Mouse (Mus musculus) embryonic facial prominence, embryonic 15.5 days (tissue): Measurements from ENCODE around the gene Agbl1. TPM values are rescaled to one million over a fixed set of nuclear protein-coding genes. Genes with fewer than 3 reads are reported as not detected.

ENCODE experiments used
- ATAC-seq: fragments of 200-750 bp; cut with Nextera tagmentation; 2 replicates; pipeline ENCODE4 v1.8.0; 2017; ENCODE audit warnings: low read depth, moderate TSS enrichment; ENCODE audit not compliant: insufficient number of reproducible peaks, low FRiP score, low TSS enrichment
- H3K27ac ChIP-seq: fragments of 300-500 bp; sonication (generic); replicated peaks from 2 replicates; pipeline ENCODE4 v1.5.1; 2015; ENCODE audit warnings: mild to moderate bottlenecking, inconsistent platforms
- H3K27me3 ChIP-seq: fragments of 300-500 bp; sonication (generic); 2 replicates; pipeline ENCODE4 v1.6.1; 2015; ENCODE audit warnings: inconsistent platforms
- H3K36me3 ChIP-seq: fragments of 300-500 bp; sonication (generic); 2 replicates; pipeline ENCODE4 v1.6.1; 2015; ENCODE audit warnings: mild to moderate bottlenecking, inconsistent platforms
- H3K4me1 ChIP-seq: fragments of 300-500 bp; sonication (generic); 2 replicates; pipeline ENCODE4 v1.6.1; 2015; ENCODE audit warnings: inconsistent platforms
- H3K4me2 ChIP-seq: fragments of 300-500 bp; sonication (generic); replicated peaks from 2 replicates; pipeline ENCODE4 v1.6.1; 2015; ENCODE audit warnings: mild to moderate bottlenecking, inconsistent platforms
- H3K4me3 ChIP-seq: fragments of 300-500 bp; sonication (generic); replicated peaks from 2 replicates; pipeline ENCODE4 v1.5.1; 2015; ENCODE audit warnings: mild to moderate bottlenecking, inconsistent platforms
- H3K9ac ChIP-seq: fragments of 300-500 bp; sonication (generic); 2 replicates; pipeline ENCODE4 v1.6.1; 2015; ENCODE audit warnings: inconsistent platforms
- H3K9me3 ChIP-seq: fragments of 300-500 bp; sonication (generic); replicated peaks from 2 replicates; pipeline ENCODE4 v1.6.1; 2016; ENCODE audit warnings: inconsistent platforms
- WGBS: fragments of 180-500 bp; shearing (Covaris S2); methylation state at CpG from one replicate; pipeline ENCODE4 v1.1.7; 2015; 5-methylcytosine and 5-hydroxymethylcytosine counted together
- polyA plus RNA-seq: library from polyadenylated mRNA; unstranded; fragments of >200 nt; fragmentation: Nextera tagmentation; extraction: Ambion mirVana; gene quantifications from 2 replicates; pipeline ENCODE4 v1.2.1, GENCODE M21; 2015

Gene Agbl1
- polyA plus RNA-seq, 1 experiment from 2014 or later = 0.20 TPM

DNA sequence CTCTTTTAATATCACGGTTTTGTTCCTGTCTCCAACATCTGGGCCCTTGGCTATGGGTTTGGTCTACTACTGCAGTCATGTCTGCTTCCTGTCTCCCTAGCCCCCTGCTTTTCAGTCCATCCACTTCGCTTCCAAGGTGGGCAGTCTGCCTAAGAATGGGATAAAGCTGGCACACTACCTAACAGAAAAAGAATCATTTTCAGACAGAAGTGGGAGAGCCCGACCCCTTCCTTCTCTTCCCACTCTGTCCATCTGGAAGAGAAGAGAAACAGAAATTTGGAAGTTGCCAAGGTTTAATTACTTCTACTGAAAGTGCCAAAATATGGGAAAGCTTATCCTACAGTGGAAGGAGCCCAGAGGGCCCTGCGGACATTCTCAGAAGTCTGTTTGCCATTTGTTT lies 561.6 kb downstream of the Agbl1 start:
- H3K4me2 ChIP-seq = no peak overlapping the region
- 61% methylated on average over 4 of the region's 4 CpGs for WGBS
- ATAC-seq = peak; percentile 69

DNA sequence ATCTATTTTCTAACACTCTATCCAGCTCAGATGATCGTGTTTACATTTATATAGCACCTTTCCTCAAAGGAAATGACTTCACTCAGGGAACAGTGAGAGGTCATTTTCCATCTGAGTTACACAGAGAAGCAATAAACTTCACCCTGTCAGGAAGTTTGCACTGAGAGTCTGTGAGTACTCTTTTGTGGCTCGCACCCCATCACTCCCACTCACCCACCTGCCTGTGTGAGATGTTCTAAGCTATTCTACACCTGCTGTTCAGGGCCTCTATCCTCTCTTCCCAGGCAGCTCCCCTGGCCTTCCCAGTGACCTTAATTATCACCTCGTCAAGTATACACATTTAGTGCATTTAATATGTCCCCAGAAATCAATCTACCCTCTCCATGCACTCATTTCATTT lies 580.3 kb downstream of the Agbl1 start:
- Histone ChIP-seq H3K4me3 (no peak overlapping the region), H3K9ac (no peak overlapping the region), H3K4me2 (no peak overlapping the region), H3K36me3 (no peaks in the 10 kb centered on the region), H3K4me1 (no peaks in the 10 kb centered on the region), H3K9me3 (no peaks in the 10 kb centered on the region), H3K27ac (no peak overlapping the region), H3K27me3 (no peaks in the 10 kb centered on the region)
- no peak for ATAC-seq
- 56% methylated on average over 3 of the region's 3 CpGs for WGBS

More for the DNA sequence above, 561.6 kb downstream of the Agbl1 start:
- no peaks in the 10 kb centered on the region for H3K27me3 ChIP-seq
- H3K27ac ChIP-seq = peak overlapping the region; percentile 63; the same call in 1 of the 2 replicates
- no peak overlapping the region for H3K9ac ChIP-seq
- H3K36me3 ChIP-seq = no peaks in the 10 kb centered on the region
- no peaks in the 10 kb centered on the region for H3K9me3 ChIP-seq
- no peaks in the 10 kb centered on the region for H3K4me1 ChIP-seq
- H3K4me3 ChIP-seq = no peak overlapping the region

DNA sequence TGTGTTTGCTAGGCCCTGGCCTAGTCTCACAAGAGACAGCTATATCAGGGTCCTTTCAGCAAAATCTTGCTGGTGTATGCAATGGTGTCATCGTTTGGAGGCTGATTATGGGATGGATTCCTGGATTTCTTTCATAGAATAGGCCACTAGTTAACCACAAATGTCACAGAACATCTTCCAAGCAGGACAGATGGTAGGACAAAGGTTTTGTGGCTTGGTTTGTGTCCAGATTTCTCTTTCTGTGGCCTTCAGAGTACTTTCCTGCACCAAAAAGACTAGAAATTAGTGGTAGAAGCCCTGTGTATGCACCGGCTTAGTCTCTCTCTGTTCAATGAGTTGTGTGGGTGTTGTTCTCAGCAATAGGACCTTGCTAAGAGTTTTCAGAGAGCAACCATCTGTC lies 590.9 kb downstream of the Agbl1 start:
- Histone ChIP-seq H3K27me3 (no peaks in the 10 kb centered on the region), H3K36me3 (no peaks in the 10 kb centered on the region), H3K9me3 (no peaks in the 10 kb centered on the region), H3K4me3 (no peak overlapping the region), H3K27ac (no peak overlapping the region), H3K9ac (no peak overlapping the region), H3K4me1 (no peaks in the 10 kb centered on the region), H3K4me2 (no peak overlapping the region)
- WGBS = 72% methylated on average over 2 of the region's 2 CpGs
- no peak for ATAC-seq

DNA sequence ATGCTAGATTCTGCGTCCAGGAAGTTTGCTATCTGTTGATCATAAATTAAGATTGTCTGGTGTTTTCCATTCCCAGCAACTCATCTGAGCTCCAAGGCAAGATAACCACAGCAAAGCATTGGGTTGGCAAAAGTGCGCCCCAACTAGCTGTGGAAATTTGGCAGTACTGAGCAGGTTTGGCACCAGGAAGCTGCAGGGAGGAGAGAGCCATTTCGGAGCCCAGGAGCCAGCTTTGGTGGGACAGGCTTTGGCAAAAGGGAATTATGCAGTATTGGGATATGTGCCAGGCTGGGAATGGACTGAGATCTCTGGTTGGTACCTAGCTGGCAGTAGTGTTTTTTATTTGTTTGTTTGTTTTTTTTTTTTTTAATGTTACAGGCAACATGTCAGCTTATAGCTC lies 612.5 kb downstream of the Agbl1 start:
- no peak for ATAC-seq
- Histone ChIP-seq H3K9ac (no peak overlapping the region), H3K27me3 (no peaks in the 10 kb centered on the region), H3K4me3 (no peak overlapping the region), H3K9me3 (no peaks in the 10 kb centered on the region), H3K36me3 (no peaks in the 10 kb centered on the region), H3K4me2 (no peak overlapping the region), H3K27ac (no peak overlapping the region), H3K4me1 (no peaks in the 10 kb centered on the region)
- WGBS = 85% methylated on average over 3 of the region's 3 CpGs

DNA sequence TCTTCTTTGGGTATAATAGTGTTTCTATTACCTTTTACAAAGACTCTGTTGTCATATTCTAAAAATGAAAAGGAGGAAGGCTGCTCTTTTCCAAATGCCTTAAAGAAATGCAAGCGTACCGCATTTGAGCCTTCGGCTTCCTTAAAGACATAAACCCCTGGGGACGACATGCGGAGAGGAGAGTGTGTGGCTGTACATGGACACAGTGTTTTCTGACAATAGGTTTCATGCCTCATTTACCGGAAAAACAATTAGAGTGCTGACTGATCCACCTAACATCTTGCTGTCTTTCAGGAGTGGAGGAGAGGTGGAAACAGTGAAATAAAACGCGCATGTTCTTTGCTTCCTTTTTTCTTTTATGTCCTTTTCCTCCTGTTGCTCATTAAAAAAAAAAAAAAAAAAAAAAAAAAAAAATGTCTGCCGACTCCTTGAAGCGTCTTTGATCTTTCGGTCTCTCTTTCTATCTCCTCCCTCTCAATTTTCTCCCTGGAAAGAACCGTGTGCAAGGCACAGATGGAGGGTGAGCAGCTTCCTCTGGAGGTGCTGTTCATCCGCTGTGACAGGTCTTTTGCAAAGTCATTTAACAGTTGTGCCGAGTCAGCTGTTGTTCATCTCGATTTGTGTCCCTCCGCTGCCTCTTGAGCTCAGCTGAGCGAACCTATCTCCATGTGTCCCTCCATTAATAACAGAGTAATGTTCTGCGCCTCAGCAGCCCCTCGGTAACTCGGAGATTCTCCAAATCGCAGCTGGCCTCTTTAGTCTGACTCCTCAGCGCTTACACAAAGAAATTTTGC lies 659.9 kb downstream of the Agbl1 start:
- no peak overlapping the region for H3K9ac ChIP-seq
- no peaks in the 10 kb centered on the region for H3K4me1 ChIP-seq
- no peaks in the 10 kb centered on the region for H3K27me3 ChIP-seq
- peak overlapping the region; percentile 24 for H3K4me2 ChIP-seq
- no peak for ATAC-seq
- H3K27ac ChIP-seq = no peak overlapping the region
- WGBS = 28% methylated on average over 22 of the region's 22 CpGs
- no peaks in the 10 kb centered on the region for H3K36me3 ChIP-seq
- H3K9me3 ChIP-seq = no peaks in the 10 kb centered on the region
- H3K4me3 ChIP-seq = peak overlapping the region; percentile 0; the same call in 1 of the 2 replicates

DNA sequence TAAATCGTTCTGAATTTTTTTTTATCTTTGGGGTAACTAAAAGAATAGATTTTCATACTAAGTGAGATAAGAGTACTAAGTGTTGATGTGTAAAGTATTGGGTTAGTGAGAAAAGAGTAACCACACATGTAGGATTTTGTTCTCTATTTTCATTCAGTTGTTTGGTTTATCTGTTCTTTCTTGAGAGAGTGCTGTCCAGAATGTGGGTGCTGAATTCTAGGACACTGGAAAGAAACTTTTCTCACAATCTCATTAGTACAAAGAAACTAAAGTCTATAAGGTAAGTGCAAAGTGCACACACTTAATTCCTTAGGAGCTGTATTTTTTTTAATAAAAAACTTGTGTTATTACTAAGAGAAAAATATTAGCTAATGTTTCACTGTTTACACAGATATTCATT lies 674.4 kb downstream of the Agbl1 start:
- no peak overlapping the region for H3K4me3 ChIP-seq
- no peaks in the 10 kb centered on the region for H3K9me3 ChIP-seq
- no peaks in the 10 kb centered on the region for H3K27me3 ChIP-seq
- H3K36me3 ChIP-seq = no peaks in the 10 kb centered on the region
- H3K9ac ChIP-seq = no peak overlapping the region
- no peak overlapping the region for H3K27ac ChIP-seq
- WGBS = 96% methylated on average over 1 of the region's 1 CpGs
- H3K4me1 ChIP-seq = no peaks in the 10 kb centered on the region
- H3K4me2 ChIP-seq = no peak overlapping the region
- no peak for ATAC-seq

DNA sequence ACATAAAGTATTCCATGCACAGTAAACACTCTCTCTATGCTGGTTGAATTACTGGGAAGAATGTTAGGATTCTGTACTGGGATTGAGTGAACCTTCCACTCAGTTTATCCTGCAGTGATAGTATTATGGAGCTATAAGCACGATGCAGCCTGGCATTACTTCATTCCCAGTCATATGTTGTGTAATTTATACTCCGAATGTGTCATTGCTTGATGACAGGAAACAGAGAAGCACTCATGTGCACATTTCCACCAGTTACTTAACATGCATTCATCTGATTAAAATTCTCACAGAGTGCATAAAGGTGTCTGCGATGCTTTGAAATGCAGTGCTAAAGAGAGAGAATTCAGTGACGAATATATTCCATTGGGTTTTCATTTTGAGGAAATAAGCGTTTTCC lies 682.0 kb downstream of the Agbl1 start:
- Histone ChIP-seq H3K27ac (no peak overlapping the region), H3K9me3 (no peaks in the 10 kb centered on the region), H3K4me1 (no peaks in the 10 kb centered on the region), H3K4me3 (no peak overlapping the region), H3K4me2 (no peak overlapping the region), H3K9ac (no peak overlapping the region), H3K27me3 (no peaks in the 10 kb centered on the region), H3K36me3 (no peaks in the 10 kb centered on the region)
- WGBS = 85% methylated on average over 5 of the region's 5 CpGs
- no peak for ATAC-seq

DNA sequence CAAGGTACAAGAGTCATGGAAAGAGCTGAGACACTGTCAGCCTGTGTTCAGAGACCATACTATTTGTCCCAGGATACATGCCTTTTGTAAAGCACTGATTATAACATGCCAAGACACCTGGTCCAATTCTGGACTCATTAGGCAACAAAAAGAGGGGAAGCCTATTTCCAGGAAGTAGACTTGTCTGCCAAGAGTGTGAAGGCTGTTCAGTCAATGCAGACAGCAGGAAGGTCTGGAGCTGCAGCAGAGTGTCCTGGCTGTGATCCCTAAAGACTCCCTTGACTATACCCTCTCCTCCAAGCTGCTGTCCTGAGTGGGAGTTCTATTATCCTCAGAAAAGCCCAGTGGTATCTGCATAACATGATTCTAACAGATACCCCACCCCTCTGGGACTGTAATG lies 689.2 kb downstream of the Agbl1 start:
- Histone ChIP-seq H3K4me3 (no peak overlapping the region), H3K4me1 (no peaks in the 10 kb centered on the region), H3K9ac (no peak overlapping the region), H3K36me3 (no peaks in the 10 kb centered on the region), H3K27ac (no peak overlapping the region), H3K4me2 (no peak overlapping the region), H3K9me3 (no peaks in the 10 kb centered on the region), H3K27me3 (no peaks in the 10 kb centered on the region)
- ATAC-seq = no peak

DNA sequence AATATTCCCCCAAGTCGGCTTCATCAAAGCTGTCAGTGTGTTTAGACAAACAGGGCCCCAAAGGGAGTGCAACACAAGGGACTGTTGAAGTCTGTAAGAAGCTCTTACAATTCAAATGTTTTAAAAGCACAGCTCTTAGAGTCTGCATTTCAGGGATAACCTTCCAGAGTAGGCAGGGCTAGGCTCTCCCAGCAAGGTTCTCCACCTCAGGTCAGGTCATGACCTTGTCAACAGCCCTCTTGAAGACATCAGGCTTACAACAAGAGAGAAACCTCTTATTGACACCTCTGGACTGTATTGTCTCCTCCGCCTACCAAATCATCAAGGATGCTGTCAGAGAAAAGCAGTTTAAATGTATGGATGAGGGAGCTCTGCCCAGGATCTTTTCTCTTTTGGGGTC lies 692.0 kb downstream of the Agbl1 start:
- H3K9me3 ChIP-seq = no peaks in the 10 kb centered on the region
- H3K27me3 ChIP-seq = no peaks in the 10 kb centered on the region
- ATAC-seq = no peak
- no peak overlapping the region for H3K4me2 ChIP-seq
- no peak overlapping the region for H3K27ac ChIP-seq
- no peak overlapping the region for H3K4me3 ChIP-seq
- 51% methylated on average over 2 of the region's 2 CpGs for WGBS
- H3K4me1 ChIP-seq = no peaks in the 10 kb centered on the region
- H3K9ac ChIP-seq = no peak overlapping the region
- no peaks in the 10 kb centered on the region for H3K36me3 ChIP-seq

DNA sequence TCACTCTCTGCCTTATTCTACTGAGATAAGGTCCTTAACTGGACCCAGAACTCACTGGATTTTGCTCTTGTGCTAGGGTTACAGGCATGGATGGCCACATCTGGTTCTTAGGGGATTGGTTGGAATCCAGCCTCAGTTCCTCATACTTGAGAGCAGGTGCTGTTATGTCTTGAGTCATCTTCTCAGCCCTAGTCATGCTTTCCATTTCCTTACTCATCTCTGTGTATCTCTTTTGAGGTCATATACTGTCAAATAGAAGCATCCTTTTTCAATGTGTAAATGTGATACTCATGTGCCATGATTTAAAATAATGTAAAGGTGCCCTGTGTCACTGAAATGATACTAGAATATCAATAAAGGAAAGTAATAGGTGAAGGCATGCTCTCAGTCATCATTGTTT lies 705.5 kb downstream of the Agbl1 start:
- no peak for ATAC-seq
- Histone ChIP-seq H3K36me3 (no peaks in the 10 kb centered on the region), H3K9me3 (no peaks in the 10 kb centered on the region)

DNA sequence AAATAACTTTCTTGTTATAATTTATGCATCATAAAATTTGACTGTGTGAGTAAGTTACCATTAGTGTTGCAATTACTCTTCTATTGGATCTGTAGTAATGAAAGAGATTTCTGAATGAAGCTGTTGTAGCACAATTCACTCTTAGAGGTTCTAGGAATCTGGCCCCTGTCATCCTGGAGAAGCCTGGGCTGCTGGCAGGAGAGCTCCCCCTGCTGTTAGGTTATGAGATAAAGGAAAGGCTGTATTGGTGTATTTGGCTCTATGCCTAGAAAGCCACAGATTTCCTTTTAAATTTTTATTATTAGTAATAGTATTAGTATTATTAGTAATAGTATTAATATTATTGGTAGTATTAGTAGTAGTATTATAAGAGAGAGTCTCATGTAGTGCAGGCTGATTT lies 711.8 kb downstream of the Agbl1 start:
- no peak overlapping the region for H3K9ac ChIP-seq
- H3K4me2 ChIP-seq = no peak overlapping the region
- H3K27me3 ChIP-seq = no peaks in the 10 kb centered on the region
- no peaks in the 10 kb centered on the region for H3K4me1 ChIP-seq
- no peaks in the 10 kb centered on the region for H3K9me3 ChIP-seq
- no peaks in the 10 kb centered on the region for H3K36me3 ChIP-seq
- no peak for ATAC-seq
- no peak overlapping the region for H3K4me3 ChIP-seq
- no peak overlapping the region for H3K27ac ChIP-seq

More for the DNA sequence above, 705.5 kb downstream of the Agbl1 start:
- Histone ChIP-seq H3K27ac (no peak overlapping the region), H3K4me2 (no peak overlapping the region), H3K4me3 (no peak overlapping the region), H3K27me3 (no peaks in the 10 kb centered on the region), H3K4me1 (no peaks in the 10 kb centered on the region), H3K9ac (no peak overlapping the region)

DNA sequence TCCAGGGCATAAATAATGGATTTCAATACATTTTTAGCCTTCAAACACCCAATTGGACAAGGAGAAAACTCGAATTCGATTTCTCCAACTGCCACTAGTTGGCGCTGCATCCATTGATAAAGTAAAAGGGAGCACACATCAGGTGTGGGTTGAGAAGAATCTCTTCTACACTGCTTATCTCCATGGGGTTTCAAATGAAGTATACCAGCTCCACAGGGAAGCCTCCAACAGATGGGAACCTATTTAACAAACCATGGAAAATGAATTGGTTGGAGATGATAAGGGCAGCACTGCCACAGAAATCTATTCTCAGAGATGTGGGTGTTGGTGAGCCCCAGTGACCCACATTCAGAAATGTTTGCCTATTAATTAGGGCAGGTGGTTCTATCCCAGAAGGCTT lies 741.6 kb downstream of the Agbl1 start:
- Histone ChIP-seq H3K27me3 (no peaks in the 10 kb centered on the region), H3K36me3 (no peaks in the 10 kb centered on the region), H3K27ac (no peak overlapping the region), H3K9me3 (no peaks in the 10 kb centered on the region), H3K4me1 (no peaks in the 10 kb centered on the region), H3K4me3 (no peak overlapping the region), H3K9ac (no peak overlapping the region), H3K4me2 (no peak overlapping the region)
- WGBS = 17% methylated on average over 3 of the region's 3 CpGs
- ATAC-seq = no peak
